Mouse (Mus musculus) lung, embryonic 16.5 days (tissue): Measurements from ENCODE around the gene Fam227b. TPM values are rescaled to one million over a fixed set of nuclear protein-coding genes. Genes with fewer than 3 reads are reported as not detected.

ENCODE experiments used
- ATAC-seq: fragments of 200-750 bp; cut with Nextera tagmentation; 2 replicates; pipeline ENCODE4 v1.8.0; 2017; ENCODE audit warnings: low read depth, mild to moderate bottlenecking, moderate library complexity
- H3K27ac ChIP-seq: fragments of 300-500 bp; sonication (generic); 2 replicates; pipeline ENCODE4 v1.5.1; 2014; ENCODE audit warnings: mild to moderate bottlenecking, control low read depth, low read length
- H3K27me3 ChIP-seq: fragments of 300-500 bp; sonication (generic); 2 replicates; pipeline ENCODE4 v1.6.1; 2014; ENCODE audit warnings: low read depth, low read length, mixed read lengths; ENCODE audit not compliant: control insufficient read depth, insufficient read depth
- H3K36me3 ChIP-seq: fragments of 300-500 bp; sonication (generic); 2 replicates; pipeline ENCODE4 v1.6.1; 2014; ENCODE audit warnings: low read length; ENCODE audit not compliant: control insufficient read depth, insufficient read depth
- H3K4me1 ChIP-seq: fragments of 300-500 bp; sonication (generic); replicated peaks from 2 replicates; pipeline ENCODE4 v1.6.1; 2014; ENCODE audit warnings: low read length, mixed read lengths; ENCODE audit not compliant: control insufficient read depth, insufficient read depth
- H3K4me2 ChIP-seq: fragments of 300-500 bp; sonication (generic); 2 replicates; pipeline ENCODE4 v1.6.1; 2014; ENCODE audit warnings: low read depth, low read length, control low read depth
- H3K4me3 ChIP-seq: fragments of 300-500 bp; sonication (generic); 2 replicates; pipeline ENCODE4 v1.5.1; 2014; ENCODE audit warnings: mild to moderate bottlenecking, low read length, control low read depth
- H3K9ac ChIP-seq: fragments of 300-500 bp; sonication (generic); 2 replicates; pipeline ENCODE4 v1.6.1; 2014; ENCODE audit warnings: low read length, control low read depth
- H3K9me3 ChIP-seq: fragments of 300-500 bp; sonication (generic); 2 replicates; pipeline ENCODE4 v1.6.1; 2016; ENCODE audit warnings: low read length; ENCODE audit not compliant: control insufficient read depth
- WGBS: fragments of 180-500 bp; shearing (Covaris S2); extraction: QIAGEN DNeasy Blood & Tissue Kit; methylation state at CpG from one replicate; pipeline ENCODE4 v1.1.7; 2014; 5-methylcytosine and 5-hydroxymethylcytosine counted together
- polyA plus RNA-seq: library from polyadenylated mRNA; unstranded; fragments of >200 nt; fragmentation: Nextera tagmentation; extraction: Ambion mirVana; gene quantifications from 2 replicates; pipeline ENCODE4 v1.2.1, GENCODE M21; 2015

Fam227b gene
- polyA plus RNA-seq, 1 experiment from 2014 or later = not detected

DNA sequence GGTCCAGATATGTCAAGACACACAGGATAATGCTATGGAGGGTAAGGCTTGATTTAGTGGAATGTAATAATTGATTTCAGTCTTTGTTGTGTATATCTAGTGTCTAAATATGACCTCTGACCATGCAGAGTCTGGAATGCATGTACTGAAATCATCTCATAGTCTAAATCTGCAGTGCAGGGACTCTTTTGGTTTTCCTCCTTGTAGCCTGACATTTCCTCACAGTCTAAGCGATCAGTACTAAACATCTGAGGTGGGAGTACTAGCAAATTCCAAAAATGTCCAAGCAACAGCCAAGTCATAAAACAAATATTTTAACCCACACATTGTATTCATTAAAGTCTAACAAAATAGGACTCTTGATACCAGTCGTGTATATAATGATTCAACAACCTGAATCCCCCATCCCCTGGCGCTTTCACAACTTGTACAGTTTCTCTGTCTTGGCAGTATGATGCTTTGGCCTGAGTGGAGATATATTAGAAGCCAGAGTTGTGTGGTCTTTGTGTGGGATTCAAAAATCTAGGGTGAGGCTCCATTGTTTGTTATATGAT lies 86.4 kb downstream of the Fam227b start:
- Histone ChIP-seq H3K4me3 (no peak overlapping the region), H3K9me3 (no peaks in the 10 kb centered on the region), H3K27ac (no peak overlapping the region), H3K4me2 (no peak overlapping the region), H3K9ac (no peak overlapping the region), H3K27me3 (no peaks in the 10 kb centered on the region), H3K36me3 (no peaks in the 10 kb centered on the region), H3K4me1 (peaks cover 4% of the 10 kb centered on the region; the same call in 1 of the 2 replicates)
- 75% methylated on average over 3 of the region's 3 CpGs for WGBS
- ATAC-seq = no peak

- Histone ChIP-seq H3K4me1 (peaks cover 7% of the 10 kb centered on the region; the same call in 1 of the 2 replicates), H3K4me2 (no peak overlapping the region), H3K9me3 (no peaks in the 10 kb centered on the region), H3K36me3 (no peaks in the 10 kb centered on the region), H3K9ac (no peak overlapping the region), H3K27me3 (no peaks in the 10 kb centered on the region), H3K27ac (no peak overlapping the region), H3K4me3 (no peak overlapping the region)
- no peak for ATAC-seq
- 23% methylated on average over 2 of the region's 2 CpGs for WGBS
These were observed 87.0 kb downstream of the Fam227b start for GRCm38 (mm10) chr2:126064814-126065213.

- 57% methylated on average over 7 of the region's 7 CpGs for WGBS
- Histone ChIP-seq H3K4me1 (peaks cover 11% of the 10 kb centered on the region; the same call in 1 of the 2 replicates), H3K27ac (no peak overlapping the region), H3K27me3 (no peaks in the 10 kb centered on the region), H3K9ac (no peak overlapping the region), H3K9me3 (no peaks in the 10 kb centered on the region), H3K4me2 (no peak overlapping the region), H3K36me3 (no peaks in the 10 kb centered on the region), H3K4me3 (no peak overlapping the region)
- no peak for ATAC-seq
These were observed 88.9 kb downstream of the Fam227b start for GRCm38 (mm10) chr2:126062876-126063275.

- 51% methylated on average over 17 of the region's 17 CpGs for WGBS
- Histone ChIP-seq H3K4me3 (no peak overlapping the region), H3K4me1 (peaks cover 11% of the 10 kb centered on the region; the same call in 1 of the 2 replicates), H3K9ac (no peak overlapping the region), H3K27ac (peak overlapping the region; percentile 81), H3K9me3 (no peaks in the 10 kb centered on the region), H3K36me3 (no peaks in the 10 kb centered on the region), H3K4me2 (0 out of 2 replicates have a peak overlapping the region, but pooled peaks have one; percentile 14), H3K27me3 (no peaks in the 10 kb centered on the region)
- ATAC-seq = peak; percentile 86
These were observed 90.6 kb downstream of the Fam227b start for GRCm38 (mm10) chr2:126061037-126061773.

GRCm38 (mm10) chr2:126060595-126060994 lies 91.2 kb downstream of the Fam227b start:
- Histone ChIP-seq H3K4me2 (no peak overlapping the region), H3K9me3 (no peaks in the 10 kb centered on the region), H3K9ac (no peak overlapping the region), H3K27me3 (no peaks in the 10 kb centered on the region), H3K27ac (peak overlapping the region; percentile 81), H3K4me3 (no peak overlapping the region), H3K4me1 (peaks cover 11% of the 10 kb centered on the region; the same call in 1 of the 2 replicates), H3K36me3 (no peaks in the 10 kb centered on the region)
- ATAC-seq = peak; percentile 93
- 44% methylated on average over 4 of the region's 4 CpGs for WGBS

GRCm38 (mm10) chr2:126053657-126054056 lies 98.1 kb downstream of the Fam227b start:
- H3K4me1 ChIP-seq = 0 out of 2 replicates have a peak, but pooled peaks cover 6% of the 10 kb centered on the region
- 42% methylated on average over 5 of the region's 5 CpGs for WGBS
- no peaks in the 10 kb centered on the region for H3K36me3 ChIP-seq
- H3K9ac ChIP-seq = no peak overlapping the region
- no peak overlapping the region for H3K4me2 ChIP-seq
- H3K9me3 ChIP-seq = no peaks in the 10 kb centered on the region
- peak; percentile 31; the same call in 1 of the 2 replicates for ATAC-seq
- no peak overlapping the region for H3K27ac ChIP-seq
- H3K4me3 ChIP-seq = no peak overlapping the region
- no peaks in the 10 kb centered on the region for H3K27me3 ChIP-seq

- ATAC-seq = no peak
- WGBS = 28% methylated on average over 6 of the region's 6 CpGs
- Histone ChIP-seq H3K27ac (no peak overlapping the region; the same call in 1 of the 2 replicates), H3K9ac (no peak overlapping the region), H3K4me3 (no peak overlapping the region), H3K4me2 (no peak overlapping the region), H3K9me3 (no peaks in the 10 kb centered on the region), H3K27me3 (no peaks in the 10 kb centered on the region), H3K36me3 (no peaks in the 10 kb centered on the region), H3K4me1 (0 out of 2 replicates have a peak, but pooled peaks cover 6% of the 10 kb centered on the region)
These were observed 98.9 kb downstream of the Fam227b start for GRCm38 (mm10) chr2:126052749-126053557.

GRCm38 (mm10) chr2:126045621-126046020 lies 106.2 kb downstream of the Fam227b start:
- H3K9me3 ChIP-seq = no peaks in the 10 kb centered on the region
- 82% methylated on average over 5 of the region's 5 CpGs for WGBS
- no peak overlapping the region for H3K4me2 ChIP-seq
- no peak overlapping the region for H3K27ac ChIP-seq
- H3K4me3 ChIP-seq = no peak overlapping the region
- H3K9ac ChIP-seq = no peak overlapping the region
- ATAC-seq = no peak
- H3K27me3 ChIP-seq = no peaks in the 10 kb centered on the region
- no peaks in the 10 kb centered on the region for H3K36me3 ChIP-seq
- no peaks in the 10 kb centered on the region; the same call in 1 of the 2 replicates for H3K4me1 ChIP-seq

GRCm38 (mm10) chr2:126042674-126043073 lies 109.1 kb downstream of the Fam227b start:
- ATAC-seq = no peak
- no peak overlapping the region for H3K4me3 ChIP-seq
- H3K27ac ChIP-seq = no peak overlapping the region
- no peaks in the 10 kb centered on the region for H3K36me3 ChIP-seq
- 67% methylated on average over 3 of the region's 3 CpGs for whole genome bisulfite sequencing
- H3K9me3 ChIP-seq = no peaks in the 10 kb centered on the region
- H3K4me1 ChIP-seq = no peaks in the 10 kb centered on the region; the same call in none of the 2 replicates
- H3K9ac ChIP-seq = no peak overlapping the region
- H3K27me3 ChIP-seq = no peaks in the 10 kb centered on the region
- H3K4me2 ChIP-seq = no peak overlapping the region
